Mouse (Mus musculus): Measurements from ENCODE around the gene Nop53.

- 0 out of 2 replicates have a peak, but pooled peaks have one; percentile 15 for TF ChIP-seq POLR2A (IDR thresholded peaks at IDR 0.05; ENCODE audit: control insufficient read depth, low read depth, low read length)
- TF ChIP-seq CTCF (IDR thresholded peaks at IDR 0.05; ENCODE audit: control insufficient read depth, insufficient read depth, insufficient replicate concordance, low read depth, low read length), result peak; percentile 71; the same call in 1 of the 2 replicates
Measured at GRCm38 (mm10) chr7:15948381-15948941, 2.6 kb upstream of the Nop53 start.
